Mouse (Mus musculus): Measurements from ENCODE around the gene Best1. TPM values are rescaled to one million over a fixed set of nuclear protein-coding genes. Genes with fewer than 3 reads are reported as not detected.
A peak's percentile ranks its signal among the peaks of the same experiment; 100 is the strongest.

Gene Best1
- polyA plus RNA-seq, 1 experiment = 0.09 TPM

- Histone ChIP-seq H3ac (ENCODE audit: control insufficient read depth, insufficient read length, low read depth) (no peak overlapping the region), H3K27me3 (ENCODE audit: control insufficient read depth, insufficient read depth, insufficient read length) (no peaks in the 10 kb centered on the region), H3K4me3 (ENCODE audit: insufficient read depth, poor library complexity, severe bottlenecking) (no peak overlapping the region), H3K36me3 (ENCODE audit: control insufficient read depth, insufficient read depth) (no peaks in the 10 kb centered on the region), H3K79me2 (ENCODE audit: control insufficient read depth, insufficient read depth) (no peaks in the 10 kb centered on the region), H3K79me3 (ENCODE audit: low read depth) (no peaks in the 10 kb centered on the region)
- TF ChIP-seq MYOD1 (IDR thresholded peaks at IDR 0.05; ENCODE audit: control insufficient read depth, insufficient read length, low read depth) (no peak), CTCF (IDR thresholded peaks at IDR 0.05; ENCODE audit: control insufficient read depth, insufficient read depth, insufficient read length) (no peak), CEBPB (IDR thresholded peaks at IDR 0.05; ENCODE audit: low read depth) (no peak), FOSL1 (IDR thresholded peaks at IDR 0.05; ENCODE audit: insufficient read depth, low read length, poor library complexity, severe bottlenecking) (no peak), USF1 (IDR thresholded peaks at IDR 0.05; ENCODE audit: low read depth) (no peak), MYOG (IDR thresholded peaks at IDR 0.05; ENCODE audit: control insufficient read depth, extremely low read depth, insufficient read length) (no peak), MAX (IDR thresholded peaks at IDR 0.05) (no peak)
These were observed 20.5 kb upstream of the Best1 start for GRCm38 (mm10) chr19:10021981-10022380.

GRCm38 (mm10) chr19:10019214-10019760 lies 17.9 kb upstream of the Best1 start:
- TF ChIP-seq MYOG (IDR thresholded peaks at IDR 0.05; ENCODE audit: control insufficient read depth, extremely low read depth, insufficient read length) = no peak
- no peak for TF ChIP-seq FOSL1 (IDR thresholded peaks at IDR 0.05; ENCODE audit: insufficient read depth, low read length, poor library complexity, severe bottlenecking)
- no peak for TF ChIP-seq MAX (IDR thresholded peaks at IDR 0.05)
- TF ChIP-seq CEBPB (IDR thresholded peaks at IDR 0.05; ENCODE audit: low read depth) = no peak
- no peak for TF ChIP-seq MYOD1 (IDR thresholded peaks at IDR 0.05; ENCODE audit: control insufficient read depth, insufficient read length, low read depth)
- TF ChIP-seq CTCF (IDR thresholded peaks at IDR 0.05; ENCODE audit: control insufficient read depth, insufficient read depth, insufficient read length) = no peak
- TF ChIP-seq USF1 (IDR thresholded peaks at IDR 0.05; ENCODE audit: low read depth) = no peak
- no peaks in the 10 kb centered on the region for H3K79me3 ChIP-seq (ENCODE audit: low read depth)
- H3K36me3 ChIP-seq (ENCODE audit: control insufficient read depth, insufficient read depth) = no peaks in the 10 kb centered on the region

GRCm38 (mm10) chr19:10018527-10018818 lies 17.0 kb upstream of the Best1 start:
- Histone ChIP-seq H3K4me3 (ENCODE audit: insufficient read depth, poor library complexity, severe bottlenecking) (peak overlapping the region; percentile 18), H3K36me3 (ENCODE audit: control insufficient read depth, insufficient read depth) (no peaks in the 10 kb centered on the region), H3K27me3 (ENCODE audit: control insufficient read depth, insufficient read depth, insufficient read length) (no peaks in the 10 kb centered on the region), H3ac (ENCODE audit: control insufficient read depth, insufficient read length, low read depth) (peak overlapping the region; percentile 69), H3K79me3 (ENCODE audit: low read depth) (no peaks in the 10 kb centered on the region), H3K79me2 (ENCODE audit: control insufficient read depth, insufficient read depth) (no peaks in the 10 kb centered on the region)
- TF ChIP-seq CTCF (IDR thresholded peaks at IDR 0.05; ENCODE audit: control insufficient read depth, insufficient read depth, insufficient read length) (no peak), MAX (IDR thresholded peaks at IDR 0.05) (no peak), MYOG (IDR thresholded peaks at IDR 0.05; ENCODE audit: control insufficient read depth, extremely low read depth, insufficient read length) (no peak), USF1 (IDR thresholded peaks at IDR 0.05; ENCODE audit: low read depth) (no peak), MYOD1 (IDR thresholded peaks at IDR 0.05; ENCODE audit: control insufficient read depth, insufficient read length, low read depth) (no peak), CEBPB (IDR thresholded peaks at IDR 0.05; ENCODE audit: low read depth) (no peak), FOSL1 (IDR thresholded peaks at IDR 0.05; ENCODE audit: insufficient read depth, low read length, poor library complexity, severe bottlenecking) (no peak)

More at GRCm38 (mm10) chr19:10019214-10019760, 17.9 kb upstream of the Best1 start:
- H3K27me3 ChIP-seq (ENCODE audit: control insufficient read depth, insufficient read depth, insufficient read length) = no peaks in the 10 kb centered on the region
- H3K4me3 ChIP-seq (ENCODE audit: insufficient read depth, poor library complexity, severe bottlenecking) = no peak overlapping the region
- H3K79me2 ChIP-seq (ENCODE audit: control insufficient read depth, insufficient read depth) = no peaks in the 10 kb centered on the region
- H3ac ChIP-seq (ENCODE audit: control insufficient read depth, insufficient read length, low read depth) = no peak overlapping the region

GRCm38 (mm10) chr19:10017637-10018526 lies 16.4 kb upstream of the Best1 start:
- TF ChIP-seq USF1 (IDR thresholded peaks at IDR 0.05; ENCODE audit: low read depth) = peak; percentile 92
- TF ChIP-seq MYOG (IDR thresholded peaks at IDR 0.05; ENCODE audit: control insufficient read depth, extremely low read depth, insufficient read length) = no peak
- no peak for TF ChIP-seq CTCF (IDR thresholded peaks at IDR 0.05; ENCODE audit: control insufficient read depth, insufficient read depth, insufficient read length)
- no peak for TF ChIP-seq FOSL1 (IDR thresholded peaks at IDR 0.05; ENCODE audit: insufficient read depth, low read length, poor library complexity, severe bottlenecking)
- peak; percentile 63 for TF ChIP-seq MAX (IDR thresholded peaks at IDR 0.05)
- no peak for TF ChIP-seq MYOD1 (IDR thresholded peaks at IDR 0.05; ENCODE audit: control insufficient read depth, insufficient read length, low read depth)
- TF ChIP-seq CEBPB (IDR thresholded peaks at IDR 0.05; ENCODE audit: low read depth) = no peak
- no peaks in the 10 kb centered on the region for H3K27me3 ChIP-seq (ENCODE audit: control insufficient read depth, insufficient read depth, insufficient read length)
- H3K36me3 ChIP-seq (ENCODE audit: control insufficient read depth, insufficient read depth) = no peaks in the 10 kb centered on the region
- peak overlapping the region; percentile 18 for H3K4me3 ChIP-seq (ENCODE audit: insufficient read depth, poor library complexity, severe bottlenecking)
- H3ac ChIP-seq (ENCODE audit: control insufficient read depth, insufficient read length, low read depth) = peak overlapping the region; percentile 69
- no peaks in the 10 kb centered on the region for H3K79me3 ChIP-seq (ENCODE audit: low read depth)
- no peaks in the 10 kb centered on the region for H3K79me2 ChIP-seq (ENCODE audit: control insufficient read depth, insufficient read depth)

GRCm38 (mm10) chr19:10016151-10016550 lies 14.7 kb upstream of the Best1 start:
- H3K27me3 ChIP-seq (ENCODE audit: control insufficient read depth, insufficient read depth, insufficient read length) = no peaks in the 10 kb centered on the region
- no peaks in the 10 kb centered on the region for H3K79me2 ChIP-seq (ENCODE audit: control insufficient read depth, insufficient read depth)
- H3K79me3 ChIP-seq (ENCODE audit: low read depth) = no peaks in the 10 kb centered on the region
- H3K36me3 ChIP-seq (ENCODE audit: control insufficient read depth, insufficient read depth) = no peaks in the 10 kb centered on the region
- no peak overlapping the region for H3K4me3 ChIP-seq (ENCODE audit: insufficient read depth, poor library complexity, severe bottlenecking)
- H3ac ChIP-seq (ENCODE audit: control insufficient read depth, insufficient read length, low read depth) = no peak overlapping the region
- no peak for TF ChIP-seq FOSL1 (IDR thresholded peaks at IDR 0.05; ENCODE audit: insufficient read depth, low read length, poor library complexity, severe bottlenecking)
- no peak for TF ChIP-seq CEBPB (IDR thresholded peaks at IDR 0.05; ENCODE audit: low read depth)
- TF ChIP-seq CTCF (IDR thresholded peaks at IDR 0.05; ENCODE audit: control insufficient read depth, insufficient read depth, insufficient read length) = no peak
- no peak for TF ChIP-seq MYOG (IDR thresholded peaks at IDR 0.05; ENCODE audit: control insufficient read depth, extremely low read depth, insufficient read length)
- TF ChIP-seq USF1 (IDR thresholded peaks at IDR 0.05; ENCODE audit: low read depth) = no peak
- TF ChIP-seq MAX (IDR thresholded peaks at IDR 0.05) = no peak
- TF ChIP-seq MYOD1 (IDR thresholded peaks at IDR 0.05; ENCODE audit: control insufficient read depth, insufficient read length, low read depth) = no peak

Measured in C2C12 (cell line).